Mouse (Mus musculus): ENCODE data around the gene Cacna1d.

The Cacna1d gene

DNA sequence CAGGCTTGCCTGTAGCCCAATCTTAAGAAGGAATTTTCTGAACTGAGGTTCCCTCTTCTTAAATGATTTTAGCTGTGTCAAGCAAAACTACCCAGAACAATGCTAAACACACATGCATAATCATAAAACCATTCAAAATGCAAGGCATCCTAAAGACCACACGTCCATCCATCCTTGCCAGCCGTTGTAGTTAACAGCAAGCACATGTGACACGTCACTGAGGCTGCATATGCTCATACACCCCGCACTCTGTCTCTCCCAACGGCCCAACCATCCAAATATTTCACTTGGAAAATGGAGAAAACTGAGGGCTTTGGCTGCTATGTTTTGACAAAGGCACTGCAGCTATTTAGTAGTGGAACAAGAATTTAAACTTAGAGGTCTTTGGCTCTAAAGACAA, 220.9 kb downstream of the Cacna1d start:
- DNase-seq (ENCODE audit: low read depth, low spot score): no peak

DNA sequence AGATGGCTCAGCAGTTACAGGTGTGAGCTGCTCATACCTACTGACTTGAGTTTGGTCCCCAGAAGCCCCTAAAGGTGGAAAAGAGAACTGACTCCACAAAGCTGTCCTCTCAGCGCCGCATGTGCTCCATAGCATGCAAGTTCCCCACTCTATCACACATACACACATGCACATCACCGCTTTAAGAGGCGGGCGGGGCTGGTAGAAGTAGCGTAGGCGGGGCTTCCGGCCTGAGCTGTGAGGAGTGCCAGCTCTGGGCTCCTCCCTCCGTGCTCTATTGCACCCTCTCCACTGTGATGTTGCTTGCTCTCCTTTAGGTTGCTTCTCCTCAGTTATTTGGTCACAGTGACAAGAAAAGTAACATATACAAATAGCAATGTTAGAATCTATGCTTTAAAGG, 225.5 kb downstream of the Cacna1d start:
- peak; percentile 59 for DNase-seq (ENCODE audit: low read depth, low spot score)

DNA sequence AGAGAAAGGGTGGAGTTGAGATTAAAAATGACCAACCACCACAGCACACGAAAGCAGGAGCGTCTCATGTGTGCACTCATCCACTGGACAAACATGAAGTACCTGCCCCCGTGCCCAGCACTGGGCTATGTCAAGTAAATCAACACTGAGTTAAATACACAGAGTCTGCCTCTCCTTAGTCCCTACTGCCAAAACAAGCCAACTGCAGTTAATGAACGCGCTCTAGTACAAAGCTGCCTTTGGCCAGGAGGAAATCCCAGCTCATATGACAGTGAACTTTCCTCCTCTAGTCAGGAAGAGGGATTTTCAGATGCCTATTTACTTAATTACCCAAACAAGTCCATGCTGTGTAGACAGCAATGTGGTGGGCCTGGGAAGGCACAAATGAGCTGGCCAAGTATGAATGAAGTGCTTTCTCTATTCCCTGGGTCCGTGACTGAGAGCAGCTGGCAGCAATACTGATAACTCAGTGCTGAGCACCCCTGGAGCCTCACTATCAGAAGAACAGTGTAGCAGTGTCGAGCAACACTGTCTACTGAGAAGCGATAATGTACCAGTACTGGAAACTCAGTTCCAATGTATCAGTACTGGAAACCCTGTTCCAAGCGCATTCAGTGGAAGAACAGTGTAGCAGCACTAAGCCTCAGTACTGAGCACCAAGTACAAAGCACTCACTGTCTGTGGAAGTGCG, 229.5 kb downstream of the Cacna1d start:
- DNase-seq (ENCODE audit: low read depth, low spot score): no peak

DNA sequence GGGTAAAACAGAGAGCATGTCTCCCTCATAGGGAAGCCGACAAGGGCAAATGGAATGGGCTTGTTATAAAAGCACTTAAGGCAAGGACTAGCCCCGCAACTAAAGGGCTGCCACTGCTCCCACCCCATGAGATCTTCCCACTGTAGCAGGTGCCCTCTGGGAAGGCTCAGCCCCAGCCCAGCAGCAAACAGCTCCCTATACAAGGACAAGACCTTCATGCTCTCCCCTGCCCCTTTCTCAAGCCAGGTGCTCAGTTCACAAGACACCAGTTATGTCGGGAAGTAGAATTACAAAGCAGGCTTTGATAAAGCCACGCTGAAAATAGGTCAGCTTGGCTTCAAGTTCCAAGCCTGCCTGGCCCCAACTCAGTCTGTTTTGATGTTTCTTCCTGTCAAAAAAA, 233.6 kb downstream of the Cacna1d start:
- no peak for DNase-seq (ENCODE audit: low read depth, low spot score)

DNA sequence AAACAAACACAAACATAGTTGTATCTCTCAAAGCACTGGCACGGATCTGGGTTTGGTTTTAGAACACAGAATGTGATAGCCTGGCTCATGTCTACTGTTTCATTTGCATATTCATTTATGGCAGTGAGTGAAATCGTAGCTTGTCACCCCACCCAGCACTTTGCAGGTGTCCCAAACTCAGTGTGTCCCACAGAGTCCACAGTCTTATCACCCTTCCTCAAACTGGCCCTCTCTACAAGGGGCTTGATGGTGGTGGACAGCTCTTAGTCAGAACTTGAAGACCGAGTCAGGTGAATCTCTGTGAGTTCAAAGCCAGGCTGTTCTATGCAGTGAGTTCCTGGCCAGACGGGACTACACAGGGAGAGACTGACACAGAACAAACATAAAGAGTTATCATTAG, 234.8 kb downstream of the Cacna1d start:
- DNase-seq (ENCODE audit: low read depth, low spot score): no peak

DNA sequence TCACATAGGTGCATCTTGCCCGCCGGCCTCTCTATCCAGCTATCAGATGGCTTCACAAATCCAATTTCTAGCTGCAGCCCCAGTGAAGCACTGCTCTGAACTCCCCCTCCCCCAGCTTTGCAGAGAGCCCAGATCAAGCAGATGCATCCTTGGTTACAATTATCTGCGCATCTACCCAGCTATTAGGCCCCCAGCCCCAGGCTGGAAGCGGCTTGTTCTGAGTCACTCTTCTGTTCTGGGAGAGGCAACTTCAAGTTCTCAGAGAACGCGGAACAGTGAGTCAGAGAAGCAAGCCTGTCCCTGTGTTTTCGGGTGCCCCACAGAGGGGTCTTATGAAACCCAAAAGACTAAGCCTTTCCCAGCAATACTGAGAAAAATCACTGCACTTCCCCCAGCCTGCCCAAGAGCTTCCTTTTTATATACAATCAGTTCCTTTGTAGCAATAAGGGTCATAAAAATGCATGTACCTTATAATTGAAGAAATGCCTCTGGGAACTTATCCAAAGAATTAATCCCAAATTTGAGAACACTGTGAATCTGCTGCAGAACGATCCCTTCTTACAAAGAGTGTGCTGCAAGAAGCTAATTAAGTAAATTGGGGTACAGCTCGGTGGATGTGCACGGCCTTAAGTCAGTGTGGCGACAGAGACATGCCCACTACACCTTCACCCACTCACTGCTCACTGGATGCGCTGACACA, 235.4 kb downstream of the Cacna1d start:
- no peak for DNase-seq (ENCODE audit: low read depth, low spot score)

DNA sequence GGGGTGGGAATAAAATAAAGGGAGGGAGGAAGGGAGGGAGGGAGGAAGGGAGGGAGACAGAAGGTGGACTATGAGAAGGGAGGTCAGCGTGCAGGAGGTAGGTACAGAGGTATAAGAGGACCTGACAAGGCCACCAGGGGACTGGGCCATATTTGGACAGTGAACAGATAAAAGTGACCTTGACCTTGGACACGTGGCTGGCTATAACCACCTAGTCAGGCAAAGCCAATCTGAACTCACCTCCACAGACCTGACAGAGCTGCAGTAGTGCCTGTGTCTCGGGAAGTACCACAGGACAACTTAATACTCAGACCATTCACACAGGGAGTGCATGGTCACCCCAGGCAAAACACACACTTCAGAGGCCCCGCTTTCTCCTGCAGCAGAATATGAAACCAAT, 236.5 kb downstream of the Cacna1d start:
- no peak for DNase-seq (ENCODE audit: low read depth, low spot score)

DNA sequence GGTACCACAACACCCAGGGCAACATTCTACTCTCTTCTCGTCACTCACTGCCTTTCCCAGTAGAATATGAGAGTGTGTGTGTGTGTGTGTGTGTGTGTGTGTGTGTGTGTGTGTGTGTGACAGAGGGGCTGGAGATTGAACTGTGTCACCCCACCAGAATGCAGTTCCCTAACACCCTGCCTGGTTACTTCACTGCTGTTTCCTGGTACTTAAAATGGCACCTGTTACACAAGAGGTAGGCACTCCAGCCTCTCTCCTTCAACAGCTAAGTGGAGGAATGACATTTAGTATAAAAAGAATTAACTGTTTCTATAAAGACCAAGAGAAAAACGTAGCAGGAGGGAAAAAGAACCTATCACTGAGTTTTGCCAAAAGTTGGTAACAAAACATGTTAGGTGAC, 238.4 kb downstream of the Cacna1d start:
- DNase-seq (ENCODE audit: low read depth, low spot score): no peak

DNA sequence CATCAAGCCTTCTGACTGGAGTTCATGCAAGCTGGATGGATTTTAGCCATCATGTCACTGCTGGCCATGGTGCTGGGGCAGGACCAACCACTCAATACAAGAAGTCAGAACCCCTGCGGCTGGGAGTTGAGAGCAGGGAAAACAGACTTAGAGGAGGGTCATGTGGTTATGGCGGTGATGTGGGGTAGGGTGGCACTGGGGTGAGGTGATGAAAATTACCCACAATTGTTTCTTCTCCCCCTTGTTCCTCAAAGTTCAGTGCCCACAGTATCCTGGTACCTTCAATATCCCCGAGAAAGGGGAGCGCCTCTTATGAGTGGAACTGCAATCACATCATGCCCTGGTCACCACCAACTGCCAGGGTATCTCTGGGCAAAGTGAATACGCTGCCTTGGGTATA, 239.9 kb downstream of the Cacna1d start:
- no peak for DNase-seq (ENCODE audit: low read depth, low spot score)

DNA sequence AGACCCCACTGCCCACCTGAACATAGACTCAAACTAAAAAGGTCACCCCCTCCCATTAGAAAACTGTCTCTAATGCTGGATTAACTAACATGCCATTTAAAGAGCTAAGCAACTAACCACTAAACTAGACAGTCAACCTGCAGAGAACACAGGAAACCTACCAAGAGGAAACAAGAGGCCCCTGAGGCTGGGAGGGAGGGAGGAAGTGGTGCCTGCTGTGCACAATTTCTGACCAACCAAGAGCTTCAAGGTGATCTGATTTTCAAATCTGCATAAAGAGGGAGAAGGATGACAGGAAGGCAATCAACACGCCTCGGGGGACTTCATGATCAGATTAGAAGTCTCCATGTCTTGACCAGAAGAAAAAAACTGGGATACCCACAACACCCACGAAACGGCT, 241.7 kb downstream of the Cacna1d start:
- peak; percentile 67 for DNase-seq (ENCODE audit: low read depth, low spot score)

DNA sequence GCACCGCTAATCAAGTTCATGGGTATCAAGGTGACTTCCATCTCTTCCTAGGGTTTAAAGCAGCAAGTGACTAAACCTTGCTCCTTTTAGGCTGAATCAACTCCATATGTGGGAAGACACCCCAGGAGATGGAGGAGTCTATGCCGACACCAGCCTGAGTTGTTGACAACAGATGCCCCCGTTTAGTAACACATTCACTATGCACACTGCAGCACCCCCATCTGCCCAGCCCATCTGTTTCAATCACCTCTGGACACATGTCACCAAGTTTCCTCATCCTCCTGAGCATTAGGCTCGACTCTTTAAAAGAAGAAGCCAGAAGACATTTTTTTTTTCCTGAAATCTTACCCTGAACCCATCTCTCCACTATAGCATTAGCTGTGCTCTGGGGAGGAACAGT, 242.4 kb downstream of the Cacna1d start:
- no peak for DNase-seq (ENCODE audit: low read depth, low spot score)

DNA sequence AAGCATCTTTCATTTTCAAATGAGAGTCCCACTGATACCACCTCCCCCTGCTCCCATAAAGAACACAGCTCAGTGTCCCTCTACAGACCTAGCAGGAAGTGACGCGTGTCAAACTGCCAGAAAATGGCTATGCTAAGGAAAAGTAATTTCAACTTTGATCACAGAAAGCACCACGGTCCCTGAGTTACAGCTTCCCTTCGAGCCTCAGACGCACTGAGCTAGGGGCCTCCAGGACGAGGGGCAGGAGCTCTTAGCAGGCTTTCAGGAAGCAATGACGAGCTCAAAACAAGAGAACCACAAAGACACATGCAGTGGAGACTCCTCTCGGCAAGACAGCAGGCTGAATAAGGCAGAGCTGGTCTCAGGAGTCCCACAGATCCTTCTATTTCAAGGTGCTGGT, 243.1 kb downstream of the Cacna1d start:
- peak; percentile 32 for DNase-seq (ENCODE audit: low read depth, low spot score)

DNA sequence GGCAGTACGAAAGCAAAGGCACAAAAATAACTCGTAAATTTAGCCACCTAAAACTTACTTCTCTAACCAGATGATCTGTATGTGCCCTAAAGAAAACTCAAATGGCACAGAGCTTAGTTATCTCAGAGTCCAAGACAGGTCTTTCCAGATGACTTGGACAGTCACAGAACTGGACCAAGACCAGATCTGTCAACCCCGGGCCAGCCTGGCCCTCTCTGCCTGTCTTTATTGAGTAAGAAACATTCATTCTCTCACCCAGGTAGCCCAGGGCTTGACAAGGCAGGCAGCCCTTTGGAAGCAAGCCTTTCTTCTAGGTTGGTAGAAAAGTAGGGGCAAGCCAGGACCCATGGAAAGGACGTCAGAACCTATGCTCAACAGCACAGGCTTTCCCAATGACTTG, 243.6 kb downstream of the Cacna1d start:
- DNase-seq (ENCODE audit: low read depth, low spot score): no peak

DNA sequence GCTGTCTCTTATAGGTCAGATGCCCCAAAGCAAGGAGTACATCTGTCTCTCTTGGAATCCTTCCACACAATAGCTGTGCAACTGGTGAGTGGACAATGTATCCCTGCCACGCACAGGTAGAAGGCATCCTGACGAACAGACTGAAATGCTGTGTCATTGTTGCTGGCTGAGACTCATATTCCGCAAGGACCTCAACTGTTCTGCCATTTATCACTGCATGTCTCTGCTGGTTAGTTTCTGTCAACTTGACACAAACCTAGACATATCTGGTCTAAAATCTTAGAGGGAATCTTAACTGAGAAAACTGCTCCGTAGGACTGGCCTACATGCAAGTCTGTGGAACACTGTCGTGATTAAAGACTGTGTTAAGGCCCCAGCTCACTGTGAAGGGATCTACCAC, 246.5 kb downstream of the Cacna1d start:
- no peak for DNase-seq (ENCODE audit: low read depth, low spot score)

DNA sequence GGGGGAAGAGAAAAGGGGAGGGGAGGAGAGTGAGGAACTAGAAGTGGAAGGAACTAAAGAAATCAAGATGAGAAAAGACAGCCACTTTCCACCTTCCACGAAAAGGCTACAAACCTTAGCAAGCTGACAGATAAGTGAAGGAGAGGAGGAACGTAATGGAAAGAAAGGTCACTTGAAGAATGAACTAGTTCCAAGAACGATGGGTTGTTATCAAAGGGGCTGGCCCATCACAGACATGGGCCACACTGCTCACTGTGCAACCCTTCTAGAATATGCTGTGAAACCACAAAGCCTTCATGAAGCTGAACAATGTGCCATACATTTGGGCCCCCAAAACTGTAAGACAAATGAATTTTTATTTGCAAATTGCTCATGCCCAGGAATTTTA, 248.4 kb downstream of the Cacna1d start:
- no peak for DNase-seq (ENCODE audit: low read depth, low spot score)

DNA sequence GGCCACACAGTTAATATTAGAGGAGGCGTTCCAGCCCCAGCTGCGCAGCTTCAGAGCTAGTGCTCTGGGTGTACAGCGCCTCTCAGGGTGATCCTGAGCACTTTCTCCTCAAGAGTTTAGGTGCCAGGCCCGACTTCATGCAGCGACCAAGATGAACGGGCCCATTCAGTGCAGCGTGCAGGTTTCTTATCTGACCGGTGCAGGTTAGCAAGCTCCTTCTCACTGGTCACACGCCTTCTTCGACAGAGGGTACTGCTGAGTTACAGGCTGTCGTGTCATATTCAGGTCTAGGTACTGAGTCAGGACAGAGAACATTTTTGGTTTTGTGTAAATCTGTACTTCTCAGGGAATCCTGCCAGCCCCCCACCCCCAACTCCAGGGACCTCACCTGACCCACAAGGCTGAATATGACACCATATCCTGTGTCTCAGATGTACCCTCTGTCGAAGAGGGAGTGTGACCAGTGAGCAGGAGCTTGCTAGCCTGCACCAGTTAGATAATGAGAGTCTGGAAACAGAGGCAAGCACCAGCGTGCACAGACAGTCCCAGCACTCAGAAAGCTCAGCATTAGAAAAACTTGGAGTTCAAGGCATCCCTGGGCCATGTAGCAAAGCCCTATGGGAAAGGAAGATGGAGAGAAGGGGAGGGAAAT, 249.0 kb downstream of the Cacna1d start:
- DNase-seq (ENCODE audit: low read depth, low spot score): no peak

DNA sequence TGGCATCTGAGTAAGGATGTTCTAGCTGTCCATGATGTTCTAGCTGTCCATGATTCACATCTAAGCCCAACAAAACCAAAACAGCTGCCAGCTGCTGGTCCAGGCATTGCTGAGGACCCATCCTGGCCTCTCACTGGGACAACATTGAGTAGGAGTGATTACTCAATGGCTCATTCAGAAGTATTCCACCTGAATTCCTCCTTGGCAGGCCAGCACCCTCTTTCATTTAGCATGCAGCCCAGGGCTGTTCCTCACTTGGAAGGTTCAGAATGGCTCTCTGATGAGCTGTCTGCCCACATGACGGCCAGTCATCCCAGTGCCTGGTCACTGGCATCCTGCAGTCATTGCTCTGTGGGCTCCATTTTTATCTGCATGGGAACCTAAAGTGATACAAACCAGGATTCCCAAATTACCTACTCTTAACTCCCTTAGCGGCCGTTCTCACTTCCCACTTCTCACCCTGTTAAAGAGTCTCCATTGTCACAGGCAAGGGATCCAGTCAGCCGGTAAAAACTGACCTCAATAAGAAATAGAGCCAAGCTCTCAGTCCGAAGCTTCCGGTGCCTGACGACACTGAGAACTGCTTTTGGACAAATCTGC, 250.2 kb downstream of the Cacna1d start:
- DNase-seq (ENCODE audit: low read depth, low spot score): no peak

DNA sequence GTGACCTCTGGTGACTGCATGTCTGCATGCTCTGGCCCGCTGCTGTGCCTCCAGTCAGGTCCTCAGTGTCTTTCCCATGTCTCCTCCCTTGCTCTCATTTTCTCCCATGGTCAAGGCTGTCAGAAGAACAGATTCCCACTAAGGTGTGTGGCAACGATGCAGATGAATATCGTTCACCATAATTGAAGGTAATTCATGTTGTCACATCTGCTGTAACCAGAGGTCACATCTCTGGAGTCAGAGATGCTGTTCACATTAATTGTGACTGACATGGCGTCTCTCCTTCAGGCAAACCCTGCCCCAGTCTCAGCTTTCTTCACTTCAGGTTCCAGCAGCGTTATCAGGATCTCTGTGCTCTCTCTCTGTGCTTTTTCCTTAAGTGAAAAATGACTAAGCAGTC, 252.4 kb downstream of the Cacna1d start:
- no peak for DNase-seq (ENCODE audit: low read depth, low spot score)

DNA sequence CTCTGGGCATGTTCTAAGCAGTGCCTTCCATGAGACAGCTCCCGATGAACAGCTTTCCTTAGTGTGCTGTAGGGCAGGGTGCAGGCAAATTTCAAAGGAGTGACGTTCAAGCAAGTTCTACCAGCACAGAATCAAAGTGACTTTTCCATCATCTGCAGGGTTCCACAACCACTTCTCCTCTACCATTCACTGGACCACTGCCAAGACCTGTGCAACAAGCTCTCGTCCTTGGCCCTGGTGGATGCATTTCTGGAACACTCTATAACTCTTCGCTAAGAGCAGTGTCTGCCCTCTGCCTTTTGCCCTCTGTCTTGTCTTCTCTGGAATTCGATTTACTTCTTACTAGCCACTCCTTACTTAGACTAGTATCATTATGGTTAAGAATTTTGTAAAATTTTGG, 266.1 kb downstream of the Cacna1d start:
- DNase-seq (ENCODE audit: low read depth, low spot score): no peak

DNA sequence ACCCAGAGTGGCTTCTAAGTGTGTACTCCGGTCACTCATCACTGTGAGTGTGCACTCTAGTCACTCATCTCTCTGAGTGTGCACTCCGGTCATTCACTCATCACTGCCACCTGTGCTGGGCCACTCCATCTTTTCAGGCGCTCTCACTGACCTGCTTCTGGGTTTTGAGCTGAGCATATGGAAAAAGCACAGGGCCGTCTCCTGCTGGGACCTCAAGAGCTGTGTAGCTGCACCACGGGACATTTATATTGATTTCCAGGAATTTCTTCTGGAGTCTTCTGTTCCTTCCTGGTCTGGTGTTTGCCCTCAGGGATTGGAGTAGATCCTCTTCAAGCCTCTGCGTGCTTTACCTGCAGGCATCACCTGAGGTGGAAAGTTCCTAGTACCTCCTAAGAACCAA, 269.2 kb downstream of the Cacna1d start:
- no peak for DNase-seq (ENCODE audit: low read depth, low spot score)

DNA sequence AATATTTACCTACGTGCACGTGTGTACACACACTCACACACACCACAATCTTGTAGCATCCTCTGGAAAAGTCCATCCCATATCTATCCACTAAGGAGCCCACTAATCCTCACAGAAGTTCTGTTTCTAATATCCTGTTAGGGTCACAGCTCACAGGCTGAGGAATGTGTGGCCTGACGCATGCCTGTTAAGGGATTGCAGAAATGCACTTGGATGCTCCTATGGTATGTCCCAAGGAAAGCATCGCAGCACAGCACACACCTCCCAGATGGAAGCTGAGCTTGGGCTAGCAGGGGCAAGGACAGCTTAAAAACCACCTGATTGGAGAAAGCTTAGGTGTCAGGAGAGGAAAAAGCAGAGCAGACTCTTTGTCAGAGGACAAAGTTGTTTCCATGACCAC, 271.4 kb downstream of the Cacna1d start:
- no peak for DNase-seq (ENCODE audit: low read depth, low spot score)

DNA sequence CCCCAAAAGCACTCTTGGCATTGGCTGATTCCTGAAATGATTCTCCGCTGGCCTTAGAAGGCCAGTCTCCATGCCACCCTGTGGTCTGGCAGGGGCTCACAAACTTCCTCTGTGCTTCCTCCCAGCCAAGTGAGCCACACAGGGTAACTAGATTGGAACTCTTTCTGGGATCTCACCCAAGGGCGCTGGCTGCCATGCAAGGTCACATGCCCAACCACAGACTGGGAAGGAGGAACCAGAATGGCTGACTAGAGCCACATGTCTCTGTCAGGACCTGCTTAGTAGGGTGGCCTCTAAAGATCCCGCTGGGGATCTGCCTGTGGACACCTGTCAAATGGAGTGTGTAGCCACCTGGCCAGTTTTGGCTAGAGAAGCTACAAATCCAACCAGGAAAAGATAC, 273.1 kb downstream of the Cacna1d start:
- no peak for DNase-seq (ENCODE audit: low read depth, low spot score)

DNA sequence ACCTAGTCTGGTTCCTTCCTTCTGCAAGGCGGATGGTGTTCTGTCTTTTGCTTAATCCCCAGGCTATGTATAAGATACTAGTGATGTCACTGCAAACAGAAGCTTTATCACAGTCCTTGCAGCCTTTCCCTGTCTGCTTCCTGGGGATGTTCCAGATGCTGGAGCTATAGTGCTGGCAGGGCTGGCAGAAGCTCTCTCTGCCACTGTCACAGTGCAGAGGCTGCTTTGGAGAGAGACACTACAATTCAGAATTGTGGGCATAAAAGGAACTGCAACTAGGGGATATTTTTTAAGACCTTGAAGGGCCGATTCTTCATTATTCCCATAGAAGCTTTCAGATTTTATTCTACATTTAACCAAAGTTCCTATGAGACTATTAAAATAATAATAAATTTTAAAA, 274.1 kb downstream of the Cacna1d start:
- no peak for DNase-seq (ENCODE audit: low read depth, low spot score)
